Mouse (Mus musculus) embryonic facial prominence, embryonic 14.5 days (tissue): ENCODE data around the gene Dusp18. TPM values are rescaled to one million over a fixed set of nuclear protein-coding genes. Genes with fewer than 3 reads are reported as not detected.

Source experiments
- ATAC-seq: fragments of 200-750 bp; cut with Nextera tagmentation; 2 replicates; pipeline ENCODE4 v1.8.0; 2017; ENCODE audit warnings: low read depth, moderate number of reproducible peaks, moderate TSS enrichment
- DNase-seq: peaks from one replicate; pipeline ENCODE4 v3.0.0-alpha.2; 2015; ENCODE audit warnings: low spot score
- H3K27ac ChIP-seq: fragments of 300-500 bp; sonication (generic); replicated peaks from 2 replicates; pipeline ENCODE4 v1.5.1; 2014; ENCODE audit warnings: low read depth, mild to moderate bottlenecking, low read length, moderate library complexity
- H3K27me3 ChIP-seq: fragments of 300-500 bp; sonication (generic); replicated peaks from 2 replicates; pipeline ENCODE4 v1.6.1; 2014; ENCODE audit warnings: low read length; ENCODE audit not compliant: control insufficient read depth, insufficient read depth
- H3K36me3 ChIP-seq: fragments of 300-500 bp; sonication (generic); 2 replicates; pipeline ENCODE4 v1.6.1; 2014; ENCODE audit warnings: low read length, mixed read lengths; ENCODE audit not compliant: control insufficient read depth, insufficient read depth
- H3K4me1 ChIP-seq: fragments of 300-500 bp; sonication (generic); 2 replicates; pipeline ENCODE4 v1.6.1; 2014; ENCODE audit warnings: antibody characterized with exemption, low read length; ENCODE audit not compliant: control insufficient read depth, insufficient read depth
- H3K4me2 ChIP-seq: fragments of 300-500 bp; sonication (generic); 2 replicates; pipeline ENCODE4 v1.6.1; 2014; ENCODE audit warnings: low read depth, mild to moderate bottlenecking, low read length, moderate library complexity, mixed read lengths
- H3K4me3 ChIP-seq: fragments of 300-500 bp; sonication (generic); 2 replicates; pipeline ENCODE4 v1.5.1; 2014; ENCODE audit warnings: low read depth, mild to moderate bottlenecking, low read length
- H3K9ac ChIP-seq: fragments of 300-500 bp; sonication (generic); 2 replicates; pipeline ENCODE4 v1.6.1; 2014; ENCODE audit warnings: low read depth, mild to moderate bottlenecking, low read length, moderate library complexity, mixed read lengths
- H3K9me3 ChIP-seq: fragments of 300-500 bp; sonication (generic); 2 replicates; pipeline ENCODE4 v1.6.1; 2016; ENCODE audit warnings: low read length; ENCODE audit not compliant: control insufficient read depth
- WGBS: fragments of 180-500 bp; shearing (Covaris S2); extraction: QIAGEN DNeasy Blood & Tissue Kit; methylation state at CpG from one replicate; pipeline ENCODE4 v1.1.7; 2014; 5-methylcytosine and 5-hydroxymethylcytosine counted together
- polyA plus RNA-seq: library from polyadenylated mRNA; unstranded; fragments of >200 nt; fragmentation: Nextera tagmentation; extraction: Ambion mirVana; gene quantifications from 2 replicates; pipeline ENCODE4 v1.2.1, GENCODE M21; 2014

The Dusp18 gene
- polyA plus RNA-seq = 10.0 and 10.5 TPM in 2 replicates

DNA sequence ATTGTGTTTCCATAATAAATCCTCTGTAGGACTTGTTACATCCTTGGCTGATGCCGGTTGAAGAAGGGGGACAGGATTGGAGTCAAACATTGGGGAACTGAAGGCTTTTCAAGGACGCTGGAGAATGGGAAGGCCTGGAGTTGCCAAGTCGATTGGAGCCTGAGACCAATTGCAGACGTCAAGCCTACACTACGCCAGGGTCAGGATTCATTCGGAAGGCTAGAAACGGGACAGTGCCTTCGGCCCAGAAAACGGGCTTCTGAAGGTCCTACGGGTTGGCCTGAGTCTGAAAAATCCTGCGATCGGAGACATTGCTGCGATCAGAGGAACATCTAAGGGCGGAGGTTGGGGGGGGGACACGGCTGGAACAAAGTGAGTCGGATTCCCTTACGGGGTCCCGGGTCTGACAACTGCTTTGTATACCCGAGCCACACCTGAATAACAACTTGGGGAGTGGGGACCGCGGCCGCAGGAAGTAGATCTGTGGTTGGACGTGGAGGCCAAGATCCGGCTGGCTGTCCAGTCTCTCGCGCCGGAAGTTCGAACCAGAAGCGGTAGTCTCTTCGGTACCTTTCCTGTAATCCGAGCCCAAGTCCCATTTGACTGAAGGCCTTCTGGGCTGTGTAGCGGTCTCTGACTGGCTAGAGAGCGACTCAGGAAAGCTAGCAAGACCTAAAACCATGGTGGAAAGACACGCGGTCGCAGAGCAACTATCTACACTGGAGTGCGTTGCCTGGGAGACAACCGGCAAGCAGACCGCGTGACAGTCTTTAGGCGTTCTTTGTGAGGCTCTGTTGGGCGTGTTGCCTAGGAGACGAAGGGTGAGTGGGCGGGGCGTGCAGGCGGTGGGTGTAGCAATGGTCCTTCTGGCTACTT, at the start of gene Dusp18, which contains the start of gene 4921536K21Rik:
Gene Dusp18 (plus strand): TSS at position 835 of the 876 bp plus-strand sequence.
Gene 4921536K21Rik (minus strand): TSS at position 693 of the 876 bp plus-strand sequence.
- peak; percentile 99 for ATAC-seq
- Histone ChIP-seq H3K27me3 (no peaks in the 10 kb centered on the region), H3K4me3 (peak within 1 kb of the TSS; percentile 46), H3K4me2 (peak within 1 kb of the TSS; percentile 80), H3K27ac (peak within 1 kb of the TSS; percentile 82), H3K9me3 (no peaks in the 10 kb centered on the region), H3K36me3 (peaks cover 4% of the 10 kb centered on the region; the same call in 1 of the 2 replicates), H3K4me1 (0 out of 2 replicates have a peak, but pooled peaks cover 2% of the 10 kb centered on the region), H3K9ac (peak within 1 kb of the TSS; percentile 60)
- 6% methylated on average over 40 of the region's 46 CpGs for WGBS
- DNase-seq = peak; percentile 97

DNA sequence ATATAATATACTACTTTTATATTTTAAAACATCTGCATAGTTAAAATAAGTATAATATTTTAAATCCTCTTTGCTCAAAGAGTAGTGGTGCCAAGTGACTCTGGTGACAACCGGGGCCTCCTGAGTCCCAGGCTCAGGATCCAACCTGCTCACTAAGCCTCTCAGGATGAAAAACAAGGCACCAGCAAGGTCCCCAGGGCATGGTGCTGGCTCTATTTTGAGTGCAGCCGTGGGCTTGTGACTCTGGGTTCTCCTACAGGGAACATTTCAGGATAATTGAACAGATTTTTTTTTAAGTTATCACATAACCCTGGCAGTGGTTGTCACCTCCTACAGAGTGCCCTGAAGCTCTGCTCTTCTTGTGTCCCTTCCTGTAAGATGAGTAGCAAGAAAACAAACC, 48.7 kb upstream of the Dusp18 start:
- Histone ChIP-seq H3K4me3 (no peak overlapping the region), H3K9ac (no peak overlapping the region), H3K27me3 (no peaks in the 10 kb centered on the region), H3K27ac (no peak overlapping the region), H3K4me1 (0 out of 2 replicates have a peak, but pooled peaks cover 2% of the 10 kb centered on the region), H3K36me3 (no peaks in the 10 kb centered on the region), H3K9me3 (no peaks in the 10 kb centered on the region), H3K4me2 (no peak overlapping the region)
- peak; percentile 55; the same call in 1 of the 2 replicates for ATAC-seq
- DNase-seq = no peak
- WGBS = 42% methylated on average over 2 of the region's 2 CpGs

DNA sequence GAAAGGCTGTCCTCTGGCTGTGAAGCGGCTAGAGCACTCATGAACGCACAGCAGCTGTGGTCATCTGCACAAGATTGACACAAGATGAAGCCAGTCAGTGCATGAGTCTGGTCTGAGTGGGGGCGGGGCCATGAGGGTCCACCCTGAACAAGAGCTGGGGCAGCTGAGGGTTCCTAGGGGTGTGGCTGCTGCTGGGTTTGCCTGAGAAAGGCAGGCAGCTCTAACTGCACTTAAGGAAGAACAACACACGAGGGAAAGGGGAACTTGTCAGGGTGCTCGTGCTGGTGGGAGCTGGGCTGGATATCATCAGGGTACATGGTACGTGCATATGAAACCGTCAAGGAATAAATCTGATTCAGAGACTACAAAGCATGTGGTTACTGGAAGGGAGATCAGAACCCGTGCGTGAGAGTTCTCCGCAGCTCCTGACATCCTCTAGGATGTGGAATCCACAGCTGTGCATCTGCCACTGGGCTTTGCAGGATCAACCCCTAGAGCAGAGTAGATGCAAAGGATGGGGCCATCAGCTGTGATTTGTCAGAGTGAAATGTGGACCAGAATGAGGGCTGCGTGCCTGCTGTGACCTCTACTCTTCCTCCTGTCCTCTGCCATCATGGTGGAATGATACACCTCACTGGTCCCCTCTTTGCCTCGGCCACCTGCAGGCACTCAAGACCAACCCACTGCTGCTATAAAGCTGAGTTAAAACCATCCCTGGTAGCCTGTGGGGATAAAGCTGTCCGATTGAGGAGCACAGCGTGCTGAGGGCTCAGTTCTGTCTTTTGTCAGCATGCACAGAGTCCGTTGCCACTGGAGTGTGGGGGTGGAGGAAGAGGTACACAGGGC, 45.3 kb upstream of the Dusp18 start:
- no peaks in the 10 kb centered on the region for H3K9me3 ChIP-seq
- H3K27ac ChIP-seq = no peak overlapping the region
- H3K4me1 ChIP-seq = 0 out of 2 replicates have a peak, but pooled peaks cover 2% of the 10 kb centered on the region
- ATAC-seq = no peak
- WGBS = 78% methylated on average over 15 of the region's 15 CpGs
- H3K4me2 ChIP-seq = no peak overlapping the region
- H3K4me3 ChIP-seq = no peak overlapping the region
- H3K27me3 ChIP-seq = no peaks in the 10 kb centered on the region
- no peaks in the 10 kb centered on the region for H3K36me3 ChIP-seq
- no peak for DNase-seq
- no peak overlapping the region for H3K9ac ChIP-seq

DNA sequence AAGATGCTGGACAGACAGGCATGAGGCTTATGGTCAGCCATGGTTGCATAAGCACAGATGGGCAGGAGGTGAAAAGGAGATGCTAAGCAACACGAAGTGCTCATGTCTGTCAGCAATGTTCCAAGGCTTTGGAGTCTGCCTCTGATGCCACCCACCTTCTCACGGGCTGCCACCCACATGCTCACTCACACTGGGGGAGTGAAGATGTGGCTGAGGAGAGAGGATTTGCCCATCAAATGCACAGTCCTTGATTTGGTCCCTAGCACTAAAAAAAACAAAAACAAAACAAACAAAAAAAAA, 44.8 kb upstream of the Dusp18 start:
- Histone ChIP-seq H3K36me3 (no peaks in the 10 kb centered on the region), H3K4me3 (no peak overlapping the region), H3K4me1 (0 out of 2 replicates have a peak, but pooled peaks cover 2% of the 10 kb centered on the region), H3K9ac (no peak overlapping the region), H3K4me2 (no peak overlapping the region), H3K9me3 (no peaks in the 10 kb centered on the region), H3K27ac (no peak overlapping the region), H3K27me3 (no peaks in the 10 kb centered on the region)
- ATAC-seq (no peak), DNase-seq (no peak)
- 66% methylated on average over 2 of the region's 2 CpGs for WGBS

DNA sequence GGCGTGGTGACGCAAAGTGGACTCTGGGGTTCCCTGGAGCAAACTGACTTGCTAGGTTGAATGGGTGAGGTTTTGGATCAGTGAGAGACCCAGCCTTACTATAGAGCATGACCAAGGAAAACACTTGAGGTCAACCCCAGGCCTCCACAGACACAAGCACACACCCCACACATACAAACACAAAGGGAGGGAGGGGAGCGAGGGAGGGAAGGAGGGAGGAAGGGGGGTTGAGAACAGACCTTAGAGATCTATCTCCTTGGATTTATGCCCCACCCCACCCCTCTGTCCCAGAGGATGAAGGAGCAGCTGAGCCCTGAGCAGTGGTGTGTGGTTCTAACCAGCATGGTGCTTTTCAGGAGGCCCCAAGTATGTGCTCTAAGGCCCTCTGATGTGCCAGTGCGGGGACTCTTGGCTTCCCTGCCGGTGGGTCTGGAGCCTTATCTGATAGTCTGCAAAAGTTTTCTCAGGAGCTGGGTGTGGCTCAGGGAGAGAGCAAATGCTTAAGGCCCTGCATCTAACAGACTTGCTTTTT, 44.2 kb upstream of the Dusp18 start:
- no peak for ATAC-seq

DNA sequence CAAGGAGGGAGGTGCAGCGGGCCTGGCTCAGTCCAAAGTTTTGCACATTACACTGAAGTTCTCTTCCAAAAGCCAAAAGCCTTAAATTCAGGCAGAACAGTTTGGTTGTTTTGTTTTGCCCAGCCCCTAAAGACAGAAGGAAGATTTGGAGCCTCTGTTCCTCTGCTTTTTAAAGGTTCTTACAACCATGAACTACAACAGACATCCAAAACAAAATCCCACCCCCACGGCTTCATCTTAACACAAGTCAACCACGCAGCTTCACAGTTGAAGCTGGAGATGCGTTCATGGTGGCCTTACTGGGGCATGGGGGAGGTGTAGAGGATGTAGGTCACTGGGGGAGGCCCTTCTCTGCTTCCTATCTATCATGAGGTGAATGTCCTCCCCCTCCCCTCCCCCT, 43.2 kb upstream of the Dusp18 start:
- WGBS = 78% methylated on average over 4 of the region's 4 CpGs
- ATAC-seq (no peak), DNase-seq (no peak)
- H3K4me3 ChIP-seq = no peak overlapping the region
- no peaks in the 10 kb centered on the region for H3K27me3 ChIP-seq
- H3K9me3 ChIP-seq = no peaks in the 10 kb centered on the region
- H3K27ac ChIP-seq = no peak overlapping the region
- H3K4me2 ChIP-seq = no peak overlapping the region
- 0 out of 2 replicates have a peak, but pooled peaks cover 2% of the 10 kb centered on the region for H3K4me1 ChIP-seq
- no peak overlapping the region for H3K9ac ChIP-seq
- no peaks in the 10 kb centered on the region for H3K36me3 ChIP-seq

More for the DNA sequence above, 44.2 kb upstream of the Dusp18 start:
- no peaks in the 10 kb centered on the region for H3K36me3 ChIP-seq
- WGBS = 65% methylated on average over 4 of the region's 5 CpGs
- H3K27me3 ChIP-seq = no peaks in the 10 kb centered on the region
- 0 out of 2 replicates have a peak, but pooled peaks cover 2% of the 10 kb centered on the region for H3K4me1 ChIP-seq
- no peak for DNase-seq
- H3K4me2 ChIP-seq = no peak overlapping the region
- no peaks in the 10 kb centered on the region for H3K9me3 ChIP-seq
- no peak overlapping the region for H3K9ac ChIP-seq
- no peak overlapping the region for H3K4me3 ChIP-seq
- no peak overlapping the region for H3K27ac ChIP-seq

DNA sequence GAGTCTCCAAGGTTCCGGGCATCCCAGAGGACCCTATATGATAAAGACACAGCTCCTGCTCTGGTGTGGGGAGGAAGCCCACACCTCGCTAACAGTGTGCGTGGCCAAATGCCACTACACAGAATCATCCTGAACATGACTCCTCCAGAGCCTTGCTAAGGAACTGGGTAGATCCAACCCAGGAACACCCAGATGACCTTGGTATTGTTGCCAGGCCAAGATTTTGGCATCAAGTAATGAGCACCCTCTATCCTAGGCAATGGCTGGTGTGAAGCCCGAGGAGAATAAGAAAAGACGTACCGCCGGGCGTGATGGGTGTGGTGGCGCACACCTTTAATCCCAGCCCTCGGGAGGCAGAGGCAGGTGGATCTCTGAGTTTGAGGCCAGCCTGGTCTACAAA, 42.0 kb upstream of the Dusp18 start:
- no peak overlapping the region for H3K4me3 ChIP-seq
- H3K27me3 ChIP-seq = no peaks in the 10 kb centered on the region
- no peak overlapping the region for H3K4me2 ChIP-seq
- 95% methylated on average over 10 of the region's 10 CpGs for WGBS
- no peaks in the 10 kb centered on the region for H3K36me3 ChIP-seq
- ATAC-seq = no peak
- no peak for DNase-seq
- H3K4me1 ChIP-seq = 0 out of 2 replicates have a peak, but pooled peaks cover 2% of the 10 kb centered on the region
- no peak overlapping the region for H3K27ac ChIP-seq
- no peaks in the 10 kb centered on the region for H3K9me3 ChIP-seq
- H3K9ac ChIP-seq = no peak overlapping the region

DNA sequence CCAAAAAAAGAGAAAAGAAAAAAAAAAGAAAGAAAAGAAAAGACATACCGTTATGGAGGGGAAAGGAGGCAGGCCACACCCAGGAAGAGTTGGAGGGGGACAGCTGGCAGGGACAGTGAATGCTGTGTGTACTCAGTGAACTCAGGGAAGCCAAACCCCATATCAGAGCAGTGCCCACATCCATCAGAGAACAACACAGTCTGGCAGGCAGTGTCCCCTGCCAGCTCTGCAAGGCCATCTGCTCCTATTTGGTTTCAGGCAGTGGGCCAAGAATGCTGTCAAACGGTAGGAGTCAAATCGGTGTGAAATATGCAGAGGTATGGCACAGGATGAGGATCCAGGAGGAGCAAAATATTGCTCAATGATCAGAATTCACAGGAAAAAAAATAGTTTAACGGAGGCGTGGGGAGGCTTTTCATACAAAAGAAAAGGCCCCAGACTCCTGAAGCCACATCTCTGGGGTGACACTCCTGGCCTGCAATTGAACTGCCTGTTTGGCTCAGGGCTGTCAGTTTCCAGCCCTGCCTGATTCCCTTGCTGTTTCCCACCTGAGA, 41.5 kb upstream of the Dusp18 start:
- Histone ChIP-seq H3K4me2 (no peak overlapping the region), H3K27ac (no peak overlapping the region), H3K4me3 (no peak overlapping the region), H3K27me3 (no peaks in the 10 kb centered on the region), H3K9me3 (no peaks in the 10 kb centered on the region), H3K4me1 (0 out of 2 replicates have a peak, but pooled peaks cover 2% of the 10 kb centered on the region), H3K36me3 (no peaks in the 10 kb centered on the region), H3K9ac (no peak overlapping the region)
- WGBS = 44% methylated on average over 5 of the region's 5 CpGs
- ATAC-seq (peak; percentile 84), DNase-seq (peak; percentile 65)
